Mouse (Mus musculus): ENCODE data around the gene Nabp1.

DNA sequence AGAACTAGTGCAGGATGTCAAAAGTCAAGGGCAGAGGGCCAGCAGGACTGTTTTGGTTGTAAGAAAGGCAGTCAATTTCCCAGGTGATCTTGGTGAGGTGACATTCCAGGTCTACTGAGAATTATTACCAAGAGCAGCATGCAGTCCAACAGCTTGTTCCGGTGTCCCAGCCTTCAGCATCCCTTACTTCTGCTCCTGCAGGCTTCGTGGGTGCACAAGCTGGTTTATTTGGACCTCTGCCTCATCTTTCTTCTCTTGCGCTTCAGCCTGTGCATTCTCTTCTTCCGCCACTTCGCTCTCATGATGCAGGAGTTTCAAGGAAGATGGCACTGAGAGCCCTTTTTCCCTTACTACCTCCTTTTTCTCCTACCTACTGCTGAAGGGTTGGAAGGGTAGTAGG is 15.2 kb downstream of the Nabp1 start:
- TF ChIP-seq HCFC1 (IDR thresholded peaks at IDR 0.05; ENCODE audit: borderline replicate concordance, insufficient read depth, low read length) (no peak), CHD2 (IDR thresholded peaks at IDR 0.05; ENCODE audit: low read depth, low read length) (no peak), ZC3H11A (IDR thresholded peaks at IDR 0.05; ENCODE audit: borderline replicate concordance, low read depth, low read length) (no peak), MAFK (IDR thresholded peaks at IDR 0.05; ENCODE audit: insufficient read depth, low read depth, low read length) (no peak), ZNF384 (IDR thresholded peaks at IDR 0.05; ENCODE audit: low read depth, low read length) (no peak)

Data from ES-E14 (cell line).